Mouse (Mus musculus): ENCODE measurements around the gene Poc1b.
"Not testable (repeated sequence)": the region's sequence is repeated elsewhere in the genome, so short reads cannot be mapped to it uniquely, and the experiment has no call there.

The Poc1b gene

GRCm38 (mm10) chr10:99194451-99195055 is 87.7 kb downstream of the Poc1b start:
- no peak for DNase-seq (ENCODE audit: low spot score)

- DNase-seq (ENCODE audit: low spot score), result no peak
Observed at GRCm38 (mm10) chr10:99196556-99196955, 89.7 kb downstream of the Poc1b start.

- DNase-seq (ENCODE audit: low spot score), result no peak
Observed at GRCm38 (mm10) chr10:99197125-99197524, 90.3 kb downstream of the Poc1b start.

GRCm38 (mm10) chr10:99197607-99198305 is 90.9 kb downstream of the Poc1b start:
- no peak for DNase-seq (ENCODE audit: low spot score)

GRCm38 (mm10) chr10:99198946-99199345 is 92.1 kb downstream of the Poc1b start:
- DNase-seq (ENCODE audit: low spot score), result no peak

GRCm38 (mm10) chr10:99200944-99201343 is 94.1 kb downstream of the Poc1b start:
- DNase-seq (ENCODE audit: low spot score), result peak; percentile 22

- DNase-seq (ENCODE audit: low spot score), result peak; percentile 26
Observed at GRCm38 (mm10) chr10:99201786-99202185, 95.0 kb downstream of the Poc1b start.

GRCm38 (mm10) chr10:99202363-99202762 is 95.5 kb downstream of the Poc1b start:
- DNase-seq (ENCODE audit: low spot score), result peak; percentile 31

GRCm38 (mm10) chr10:99203163-99203562 is 96.3 kb downstream of the Poc1b start:
- DNase-seq (ENCODE audit: low spot score), result no peak

GRCm38 (mm10) chr10:99203577-99204487 is 97.0 kb downstream of the Poc1b start:
- DNase-seq (ENCODE audit: low spot score), result peak; percentile 63

GRCm38 (mm10) chr10:99204553-99204952 is 97.7 kb downstream of the Poc1b start:
- peak; percentile 88 for DNase-seq (ENCODE audit: low spot score)

GRCm38 (mm10) chr10:99207121-99207520 is 100.3 kb downstream of the Poc1b start:
- no peak for DNase-seq (ENCODE audit: low spot score)

- DNase-seq (ENCODE audit: low spot score), result no peak
Observed at GRCm38 (mm10) chr10:99209146-99209800, 102.4 kb downstream of the Poc1b start.

GRCm38 (mm10) chr10:99211021-99211420 is 104.2 kb downstream of the Poc1b start:
- DNase-seq (ENCODE audit: low spot score), result no peak

GRCm38 (mm10) chr10:99211503-99212265 is 104.8 kb downstream of the Poc1b start:
- no peak for DNase-seq (ENCODE audit: low spot score)

- no peak for DNase-seq (ENCODE audit: low spot score)
Observed at GRCm38 (mm10) chr10:99214421-99215299, 107.8 kb downstream of the Poc1b start.

GRCm38 (mm10) chr10:99216570-99216969 is 109.7 kb downstream of the Poc1b start:
- not testable (repeated sequence) for DNase-seq (ENCODE audit: low spot score)

GRCm38 (mm10) chr10:99221540-99221939 is 114.7 kb downstream of the Poc1b start:
- no peak for DNase-seq (ENCODE audit: low spot score)

GRCm38 (mm10) chr10:99222726-99223125 is 115.9 kb downstream of the Poc1b start:
- DNase-seq (ENCODE audit: low spot score), result no peak

- DNase-seq (ENCODE audit: low spot score), result no peak
Observed at GRCm38 (mm10) chr10:99224218-99224617, 117.4 kb downstream of the Poc1b start.
